Mouse (Mus musculus): ENCODE measurements around the gene Flrt1.
"Not testable (repeated sequence)": the region's sequence is repeated elsewhere in the genome, so short reads cannot be mapped to it uniquely, and the experiment has no call there.

The Flrt1 gene

DNA sequence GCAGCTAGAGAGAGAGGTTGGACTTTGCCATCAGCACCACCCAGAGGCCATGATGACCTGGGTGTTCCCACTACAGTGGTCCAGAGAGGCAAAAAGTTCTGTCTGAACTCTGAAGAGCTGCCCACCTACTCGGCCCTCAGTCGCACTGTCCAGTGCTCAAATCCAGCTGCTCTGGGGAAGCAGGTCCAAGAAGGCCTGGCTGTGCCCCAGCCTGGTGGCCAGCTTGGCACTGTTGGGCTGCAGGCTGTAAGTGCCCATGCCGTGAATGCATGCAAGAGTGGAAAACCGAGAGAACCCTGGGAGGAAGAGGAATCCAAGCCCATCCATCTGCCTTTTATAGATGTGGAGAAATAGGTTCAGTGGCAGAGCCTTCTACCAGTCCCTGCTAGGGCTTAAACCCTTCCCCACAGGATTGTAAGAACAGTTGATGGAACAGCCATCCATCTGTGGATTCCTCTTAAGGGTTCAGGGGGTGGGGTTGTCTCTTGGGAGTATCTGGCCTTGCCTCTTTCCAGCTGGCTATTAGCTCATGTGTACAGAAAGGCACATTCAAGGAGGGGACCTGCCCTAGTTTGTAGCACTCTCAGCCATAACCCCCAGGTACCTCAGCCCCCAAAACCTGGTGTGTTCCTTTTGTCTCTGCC, 2.1 kb downstream of the Flrt1 start:
- DNase-seq (ENCODE audit: low read depth, low spot score), result no peak

DNA sequence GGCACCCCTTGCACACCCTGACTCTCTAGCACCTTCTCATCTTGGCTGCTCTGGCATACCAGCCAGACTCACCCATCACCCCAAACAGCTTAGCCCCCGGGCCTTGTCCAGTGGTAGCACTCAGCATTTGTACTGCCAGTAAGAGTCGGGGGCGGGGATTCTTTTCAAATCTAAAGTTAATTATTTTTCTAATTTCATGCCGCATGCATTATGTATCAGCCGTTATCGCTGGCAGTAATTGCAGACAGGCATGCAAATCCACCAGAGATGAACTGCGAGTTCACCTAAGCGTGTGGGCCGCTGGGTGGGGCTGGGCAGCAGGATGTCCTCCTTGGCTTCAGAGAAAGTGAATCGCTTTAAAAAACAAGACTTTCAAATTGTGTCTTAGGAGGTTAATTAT, 3.5 kb downstream of the Flrt1 start:
- DNase-seq (ENCODE audit: low read depth, low spot score), result no peak

DNA sequence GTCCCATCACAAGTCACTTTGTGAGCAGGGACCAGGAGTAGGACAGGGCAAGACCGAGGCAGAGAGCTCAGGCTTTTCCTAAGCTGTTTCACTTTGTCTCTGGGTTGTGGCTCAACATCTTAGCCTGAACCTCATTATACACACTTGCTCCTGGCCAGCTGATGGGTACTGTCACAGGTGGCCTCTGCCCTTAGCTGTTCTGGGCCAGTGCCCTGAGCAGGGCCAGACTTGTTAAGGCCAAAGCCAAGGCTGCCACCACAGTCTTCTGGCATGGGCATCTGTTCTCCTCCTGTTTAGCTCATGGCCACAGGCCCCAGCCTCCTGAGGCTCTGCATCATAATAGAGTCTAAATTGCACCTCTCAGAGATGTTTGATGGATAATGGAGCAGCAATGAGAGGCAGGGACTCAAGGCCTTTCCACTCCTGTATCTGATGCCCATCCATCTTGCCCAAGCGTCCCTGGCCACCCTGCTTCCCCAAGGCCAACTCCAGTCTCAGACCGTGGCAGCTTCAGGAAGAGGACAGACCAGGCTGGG, 5.8 kb downstream of the Flrt1 start:
- DNase-seq (ENCODE audit: low read depth, low spot score), result no peak

DNA sequence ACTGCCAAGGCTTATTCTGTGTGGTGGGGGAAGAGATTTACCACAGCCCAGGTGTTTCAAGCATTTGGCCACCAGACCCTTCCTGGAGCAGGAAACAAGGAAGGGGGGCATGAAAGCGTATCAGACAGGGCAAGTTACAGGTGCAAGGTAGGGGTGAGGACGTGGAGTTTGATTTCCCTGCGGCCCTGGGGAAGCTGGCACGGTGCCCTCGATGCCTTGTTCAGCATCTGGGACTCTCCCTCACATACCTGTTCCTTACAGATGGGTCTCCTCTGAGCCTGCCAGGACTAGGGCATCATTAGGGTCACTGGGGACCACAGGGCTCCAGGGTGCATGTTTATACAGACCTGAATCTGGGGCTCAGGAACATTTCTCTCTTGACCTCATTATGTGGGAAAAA, 12.8 kb downstream of the Flrt1 start:
- no peak for DNase-seq (ENCODE audit: low read depth, low spot score)

DNA sequence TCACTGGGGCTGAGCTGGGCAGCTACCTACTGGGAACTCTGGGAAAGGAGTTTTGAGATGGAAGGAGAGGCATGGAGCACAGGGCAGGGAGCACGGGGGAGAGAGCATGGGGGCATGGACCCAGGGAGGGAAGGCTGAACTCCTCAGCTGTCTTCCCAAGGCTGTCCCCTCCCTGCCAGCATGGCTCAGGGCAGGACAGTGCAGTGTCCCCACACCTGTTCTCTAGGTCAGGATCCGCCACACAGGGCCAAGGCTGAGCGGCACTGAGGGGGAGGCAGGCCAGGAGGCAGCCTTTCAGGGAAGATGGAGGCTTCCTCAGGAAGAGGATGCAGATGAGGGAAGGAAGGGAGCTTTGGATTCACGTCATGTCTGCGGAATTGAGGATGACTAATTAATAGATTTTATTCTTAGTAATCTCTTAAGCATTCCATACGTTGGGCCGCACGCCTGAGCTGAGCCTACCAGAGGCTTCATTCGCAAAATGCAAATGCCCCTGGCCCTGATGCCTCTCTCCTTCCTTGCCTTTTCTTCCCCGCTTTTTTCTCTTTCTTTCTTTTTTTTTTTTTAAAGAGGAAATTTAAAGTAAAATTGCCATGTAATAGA, 14.0 kb downstream of the Flrt1 start:
- no peak for DNase-seq (ENCODE audit: low read depth, low spot score)

DNA sequence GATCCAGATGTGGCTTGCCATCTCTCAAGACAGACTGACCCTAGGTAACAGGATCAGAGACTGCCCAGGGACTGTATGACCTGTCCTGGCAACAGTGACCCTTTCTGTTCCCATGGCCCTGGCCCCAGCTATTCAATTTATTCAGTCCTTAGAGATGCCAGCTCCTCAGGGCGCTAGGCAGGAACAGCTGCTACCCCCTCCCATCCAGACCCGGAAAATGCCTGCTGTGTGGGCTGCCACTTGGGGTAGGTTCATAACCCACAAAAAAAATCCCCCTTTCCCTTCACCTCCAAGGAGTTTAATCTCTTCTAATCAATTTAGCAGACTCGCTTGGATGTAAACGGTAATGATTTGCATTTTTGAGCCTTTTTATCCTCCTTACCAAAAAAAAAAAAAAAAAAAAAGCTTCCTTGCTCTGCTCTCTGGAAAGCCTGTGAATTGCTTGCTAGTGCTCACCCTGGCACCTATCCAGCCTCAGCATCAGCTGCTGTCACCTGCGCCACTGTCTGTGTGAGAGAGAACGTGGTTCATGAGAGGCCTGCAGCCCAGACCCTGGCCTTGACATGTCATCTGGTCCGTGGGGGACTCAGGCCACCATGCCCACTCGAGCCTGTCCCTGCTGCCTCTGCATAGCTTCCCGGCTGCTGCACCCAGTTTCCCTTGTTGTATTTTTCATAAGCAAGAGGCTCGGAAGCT, 15.0 kb downstream of the Flrt1 start:
- no peak for DNase-seq (ENCODE audit: low read depth, low spot score)

DNA sequence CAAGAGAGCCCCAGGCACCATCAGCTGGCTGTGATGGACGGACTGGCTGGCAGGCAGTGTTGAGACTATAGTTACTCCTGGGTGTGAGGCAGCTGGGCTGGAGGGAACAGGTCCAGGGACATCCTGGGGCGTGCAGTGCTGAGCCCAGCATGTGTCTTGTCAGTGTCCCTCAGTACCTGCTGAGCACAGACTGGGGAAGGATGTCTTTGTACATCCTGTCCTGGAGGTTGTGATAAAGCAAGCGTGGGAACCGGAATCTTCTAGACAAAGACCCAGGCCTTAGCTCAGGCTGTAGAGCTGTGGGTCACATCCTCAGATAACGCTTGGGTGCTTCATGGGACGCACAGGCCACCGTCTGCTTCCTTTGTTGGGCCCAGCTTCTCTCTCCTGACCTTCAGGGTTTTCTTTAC, 15.7 kb downstream of the Flrt1 start:
- no peak for DNase-seq (ENCODE audit: low read depth, low spot score)

DNA sequence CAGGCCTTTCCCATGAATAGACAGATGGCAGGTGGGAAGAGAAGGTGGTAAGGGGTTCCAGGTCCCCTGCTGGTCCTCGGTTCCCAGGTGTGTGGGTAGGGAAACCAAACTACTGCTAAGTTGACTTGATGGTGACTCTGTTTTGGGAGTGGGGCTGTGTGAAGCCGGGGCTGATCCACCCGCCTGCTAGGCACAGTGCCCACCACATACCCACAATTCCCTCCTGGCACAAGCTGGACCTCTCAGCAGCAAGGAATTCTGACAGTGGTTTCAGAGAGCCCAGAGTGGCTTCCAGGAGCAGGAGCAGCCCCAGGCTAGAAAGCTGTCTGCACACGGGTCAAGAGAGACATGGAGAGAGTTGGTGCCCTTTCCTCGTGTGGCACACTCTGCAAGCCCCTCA, 16.5 kb downstream of the Flrt1 start:
- no peak for DNase-seq (ENCODE audit: low read depth, low spot score)

DNA sequence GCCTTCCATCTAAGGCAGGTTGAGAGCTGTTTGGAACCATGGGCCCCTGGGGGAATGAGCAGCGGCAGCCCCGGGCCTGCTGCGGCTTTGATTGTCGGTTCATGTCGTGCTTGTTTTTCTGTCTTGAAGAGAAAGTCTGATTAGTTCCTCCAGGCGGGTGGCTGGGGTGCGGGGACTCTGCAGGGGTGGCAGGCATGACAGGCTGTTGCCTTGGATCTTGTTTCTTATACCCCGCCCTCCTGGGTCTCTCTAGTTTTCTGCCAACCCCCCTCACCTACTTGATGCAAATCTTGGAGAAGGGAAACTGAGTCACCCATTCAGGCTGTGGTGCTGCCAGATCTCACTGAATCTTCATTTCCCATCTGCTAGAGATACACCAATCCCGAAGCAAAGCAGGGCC, 17.0 kb downstream of the Flrt1 start:
- no peak for DNase-seq (ENCODE audit: low read depth, low spot score)

DNA sequence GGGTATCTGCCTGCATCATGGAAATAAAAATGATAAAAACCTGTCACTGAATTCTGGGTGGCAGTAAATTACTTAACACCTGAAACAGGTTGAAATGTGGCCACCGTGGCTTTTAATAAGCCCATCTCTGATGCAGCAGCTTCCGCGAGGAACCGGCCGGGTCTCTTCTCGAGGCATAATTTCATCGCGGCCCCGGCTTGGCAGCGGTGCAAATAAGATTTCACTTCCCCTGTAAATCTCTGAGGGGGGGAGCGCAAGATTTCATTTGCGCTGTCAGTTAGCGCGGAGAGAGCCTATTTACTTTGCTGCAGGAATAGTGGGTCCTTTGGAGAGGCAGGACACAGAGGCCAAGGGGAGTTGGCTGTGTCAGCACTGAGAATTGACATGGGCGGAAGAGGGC, 20.8 kb downstream of the Flrt1 start:
- DNase-seq (ENCODE audit: low read depth, low spot score), result no peak

DNA sequence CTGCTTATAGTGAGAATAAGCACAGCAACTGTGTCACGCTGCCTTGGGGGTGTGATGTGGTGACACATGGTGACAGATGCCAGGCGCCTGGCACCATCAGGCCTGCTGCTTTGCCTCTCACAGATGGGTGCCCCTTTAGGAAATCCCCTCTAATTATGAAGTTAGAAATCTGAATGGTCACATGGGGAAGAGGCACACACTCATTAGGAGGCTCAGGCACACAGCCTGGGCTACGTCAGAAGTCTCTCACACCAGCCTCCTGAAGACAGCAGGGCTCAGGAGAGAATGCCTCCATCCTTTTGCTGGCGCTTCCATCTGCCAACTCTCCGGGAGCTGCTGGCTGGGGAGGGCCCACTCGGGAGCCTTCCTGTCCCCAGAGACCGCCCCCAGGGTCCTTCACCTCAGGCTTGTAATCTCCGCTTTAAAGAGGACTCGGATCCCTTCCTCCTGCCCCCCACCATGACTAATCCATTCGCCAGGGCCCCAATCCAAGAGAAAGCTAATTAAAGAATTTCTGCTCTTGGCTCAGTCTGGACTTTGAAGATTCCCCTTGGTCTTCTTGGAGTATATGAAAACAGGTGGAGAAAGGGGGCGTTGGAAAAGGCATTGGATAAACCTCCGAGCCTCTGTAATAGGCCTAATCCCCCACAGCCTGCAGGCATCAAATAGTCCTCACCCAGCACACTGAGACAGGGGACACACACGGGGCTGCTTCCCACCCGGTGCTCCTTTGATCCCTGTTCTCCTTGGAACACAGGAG, 22.3 kb downstream of the Flrt1 start:
- no peak for DNase-seq (ENCODE audit: low read depth, low spot score)

DNA sequence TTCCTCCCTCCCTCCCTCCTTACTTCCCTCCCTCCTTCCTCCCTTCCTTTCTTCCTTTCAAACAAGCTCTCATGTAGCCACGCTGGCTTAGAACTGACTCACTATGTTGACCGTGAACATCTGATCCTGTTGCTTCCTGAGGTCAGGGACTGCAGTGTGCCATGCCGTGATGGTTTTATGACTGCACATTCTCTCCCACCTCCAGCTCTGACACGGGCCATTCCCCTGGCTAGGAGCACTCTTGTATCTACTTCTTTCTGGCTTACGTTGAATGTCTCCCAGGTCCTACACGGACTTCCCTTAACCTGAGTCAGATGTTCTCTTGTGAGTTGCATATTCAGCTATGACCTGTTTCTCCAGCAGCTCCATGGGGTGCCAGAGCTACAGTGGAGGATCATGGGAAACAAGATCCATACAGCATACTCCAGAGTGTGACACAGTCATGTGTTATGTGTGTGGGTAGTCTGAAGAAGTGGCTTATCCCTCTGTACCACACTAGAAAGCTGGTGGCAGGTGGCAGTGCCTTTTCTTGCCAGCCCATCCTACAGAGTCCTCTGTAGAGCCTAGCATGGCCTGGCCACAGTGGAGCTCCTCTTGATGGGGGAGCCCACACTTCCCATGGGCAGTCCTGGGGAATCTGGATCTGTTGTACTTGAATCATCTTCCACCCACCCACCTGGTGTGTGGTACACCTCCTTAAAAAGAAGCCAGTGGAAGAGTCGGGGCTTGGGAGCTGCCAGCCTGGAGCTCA, 23.8 kb downstream of the Flrt1 start:
- no peak for DNase-seq (ENCODE audit: low read depth, low spot score)

DNA sequence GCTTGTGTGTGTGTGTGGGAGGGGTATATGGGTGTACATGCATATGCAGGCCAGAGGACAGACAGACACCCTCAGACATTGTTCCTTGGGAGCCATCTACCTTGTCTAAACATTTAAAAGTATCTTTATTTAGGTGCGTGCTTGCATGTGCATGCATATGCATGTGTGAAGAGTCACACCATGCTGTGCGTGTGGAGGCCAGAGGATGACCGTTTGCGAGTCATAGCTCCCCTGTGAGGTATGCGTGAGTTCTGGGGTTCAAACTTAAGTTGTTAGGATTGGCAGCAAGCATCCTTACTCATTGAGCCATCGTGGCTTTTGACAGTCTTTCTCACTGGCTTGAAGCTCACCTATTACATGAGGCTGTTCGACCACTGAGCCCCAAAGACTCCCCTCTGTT, 27.3 kb downstream of the Flrt1 start:
- DNase-seq (ENCODE audit: low read depth, low spot score), result no peak

DNA sequence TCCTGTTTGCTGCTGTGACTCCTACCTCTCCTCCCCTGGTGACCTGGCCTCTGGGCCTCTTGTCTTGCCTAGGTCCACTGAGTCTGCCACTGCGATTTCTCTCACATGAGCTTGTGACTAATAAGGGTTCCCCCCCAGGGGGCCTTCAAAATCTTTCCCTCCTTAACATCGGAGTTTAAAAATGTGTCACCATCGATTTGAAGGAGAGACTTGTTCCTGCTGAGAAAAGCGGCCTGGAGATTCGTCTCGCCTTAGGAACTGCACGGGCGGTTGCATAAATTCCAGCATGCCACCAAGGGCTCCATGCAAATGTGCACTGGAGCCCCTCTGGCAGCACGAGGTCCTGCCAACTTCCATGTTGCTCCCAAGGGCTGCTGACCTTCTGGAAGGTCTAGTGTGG, 27.9 kb downstream of the Flrt1 start:
- DNase-seq (ENCODE audit: low read depth, low spot score), result no peak

DNA sequence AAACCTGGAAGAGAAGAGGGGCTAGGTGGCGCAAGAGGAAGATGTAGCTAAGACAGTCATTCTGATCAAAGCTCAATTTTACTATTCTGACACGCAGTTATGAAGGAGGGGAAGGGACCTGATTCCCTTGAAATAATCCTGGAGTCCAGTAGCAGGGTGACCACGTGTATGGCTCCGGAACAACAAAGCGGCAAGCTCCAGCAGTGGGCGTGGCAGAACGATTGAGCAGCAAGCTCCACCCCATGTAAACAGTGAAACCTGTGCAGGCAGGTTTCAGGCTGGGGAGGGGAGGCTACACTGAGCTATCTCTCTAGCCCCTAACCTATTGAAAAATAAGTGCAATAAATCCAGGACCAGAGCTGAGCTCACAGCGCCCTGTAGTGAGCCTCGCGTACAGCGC, 30.2 kb downstream of the Flrt1 start:
- DNase-seq (ENCODE audit: low read depth, low spot score), result not testable (repeated sequence)

DNA sequence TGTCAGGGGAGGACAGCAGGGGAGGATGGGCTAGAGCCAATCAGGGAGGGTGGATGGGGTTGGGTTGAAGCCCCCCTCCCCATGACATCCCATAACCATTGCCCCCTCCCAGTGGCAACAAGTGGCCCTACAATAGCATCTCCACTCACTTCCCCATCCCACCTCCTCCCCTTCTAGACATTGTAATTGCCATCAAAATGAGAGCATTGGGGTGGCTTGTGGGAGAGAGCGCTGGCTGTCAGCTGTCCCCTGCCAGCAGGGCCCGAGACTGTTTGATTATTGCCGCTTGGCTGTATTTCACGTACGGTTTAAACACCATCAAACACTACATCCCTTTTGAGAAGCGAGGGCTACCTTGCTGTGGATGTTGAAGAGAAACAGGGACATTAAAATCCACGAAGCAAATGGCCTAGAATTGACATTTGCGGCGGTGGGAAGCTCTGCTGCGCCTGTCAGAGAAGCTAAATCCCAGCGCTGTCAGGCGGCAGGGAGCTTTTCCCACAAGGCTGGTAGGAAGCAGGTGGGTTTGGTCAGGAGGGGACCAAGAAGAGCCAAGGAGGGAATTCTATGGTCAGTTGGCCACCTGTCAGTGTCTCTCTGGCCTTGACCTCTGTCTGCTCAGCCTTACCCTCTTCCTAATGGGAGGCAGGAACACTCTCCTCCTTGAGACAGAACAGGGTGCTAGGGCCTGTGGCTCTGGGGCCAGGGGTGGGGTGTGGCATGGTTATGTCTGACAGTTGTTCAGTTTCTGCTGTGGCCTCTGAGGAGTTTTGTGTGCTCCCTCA, 31.3 kb downstream of the Flrt1 start:
- no peak for DNase-seq (ENCODE audit: low read depth, low spot score)

DNA sequence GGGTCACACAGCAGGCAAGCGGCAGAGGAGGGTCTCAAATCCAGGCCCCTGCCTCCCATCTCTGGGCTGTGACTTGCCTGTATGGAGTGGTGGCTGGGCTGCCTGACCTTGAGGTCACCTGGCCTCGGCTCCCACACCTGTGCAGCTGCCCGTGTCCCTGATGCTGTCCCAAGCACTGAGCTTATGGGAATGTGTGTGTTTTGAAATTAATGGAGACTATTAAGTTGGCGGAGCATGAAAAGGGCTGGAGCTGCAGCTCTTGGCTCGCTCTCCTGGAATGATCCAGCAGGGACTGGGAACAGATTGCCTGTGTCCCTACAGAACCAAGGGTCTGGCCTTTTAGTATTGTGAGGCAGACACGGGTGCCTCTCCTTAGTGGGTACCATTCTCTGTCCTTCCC, 33.3 kb downstream of the Flrt1 start:
- no peak for DNase-seq (ENCODE audit: low read depth, low spot score)

DNA sequence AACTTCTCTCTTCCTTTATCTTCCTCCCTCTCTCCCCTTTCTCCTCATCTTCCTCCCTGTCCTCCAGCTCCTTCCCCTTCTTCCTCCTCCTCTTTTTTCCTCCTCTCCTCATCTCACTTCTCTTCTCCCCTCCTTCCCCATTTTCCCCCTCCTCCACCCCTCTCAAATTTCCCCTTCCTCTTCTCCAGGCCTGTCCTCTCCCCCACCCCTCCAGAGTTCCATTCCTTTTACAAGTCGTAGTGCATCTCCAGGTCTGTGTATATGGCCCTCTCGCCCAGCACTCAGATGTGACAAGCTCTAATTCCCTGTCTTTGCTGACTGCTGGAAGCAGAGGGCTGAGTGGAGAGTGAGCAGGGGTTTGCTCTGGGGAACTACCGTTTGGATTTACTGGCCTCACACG, 34.8 kb downstream of the Flrt1 start:
- DNase-seq (ENCODE audit: low read depth, low spot score), result no peak

DNA sequence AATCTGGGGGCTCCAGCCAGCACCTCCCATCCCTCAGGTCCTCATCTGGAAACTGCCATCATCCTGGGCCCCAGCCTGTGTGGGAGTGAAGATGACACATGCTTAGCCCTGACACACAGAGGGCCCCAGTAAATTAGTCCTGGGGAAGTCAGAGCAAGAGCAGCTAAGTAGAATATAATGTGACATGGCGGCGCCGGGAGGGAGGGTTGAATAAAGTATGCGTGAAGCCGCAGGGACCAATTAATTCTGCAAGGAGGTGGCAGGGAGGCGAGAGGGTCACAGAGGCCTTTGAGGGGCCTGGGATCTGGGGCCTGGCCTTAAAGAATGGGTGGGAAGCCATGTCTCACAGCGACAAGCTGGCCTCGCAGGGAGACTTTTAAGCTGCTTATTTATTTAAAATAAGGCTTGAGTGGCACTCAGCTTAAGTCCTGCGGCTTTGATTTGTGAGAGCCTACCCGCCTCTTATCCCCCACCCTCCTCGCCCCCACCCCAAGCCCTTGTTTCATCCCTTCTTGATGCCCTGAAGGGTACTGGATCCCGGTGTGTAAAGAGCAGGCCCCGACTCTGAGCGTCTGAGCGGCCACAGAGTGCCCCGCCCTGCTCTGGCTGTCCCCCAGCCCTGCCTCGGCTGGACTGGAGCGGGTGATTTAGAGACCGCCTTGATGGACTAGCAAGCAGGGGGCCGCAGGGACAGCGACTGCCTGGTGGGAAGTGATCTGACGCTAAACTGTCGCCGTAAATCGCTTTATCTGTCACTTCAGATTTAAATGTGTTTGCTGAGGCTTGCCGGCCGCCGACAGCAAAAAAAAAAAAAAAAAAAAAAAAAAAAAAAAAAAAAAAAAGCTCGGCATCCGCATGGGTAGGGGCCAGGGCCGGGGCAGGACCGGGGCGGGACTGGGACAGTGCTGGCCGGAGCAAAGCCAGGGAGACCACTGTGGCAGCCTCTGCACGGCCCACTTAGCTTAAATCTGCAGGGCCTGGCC, 35.5 kb downstream of the Flrt1 start:
- DNase-seq (ENCODE audit: low read depth, low spot score), result no peak

All from brain, embryonic 18.5 days (tissue).